Mouse (Mus musculus): ENCODE data around the gene Slc9a3r2. TPM values are rescaled to one million over a fixed set of nuclear protein-coding genes. Genes with fewer than 3 reads are reported as not detected.

Slc9a3r2 gene
- total RNA-seq, 1 experiment from 2014 or later, result 0.58 TPM

DNA sequence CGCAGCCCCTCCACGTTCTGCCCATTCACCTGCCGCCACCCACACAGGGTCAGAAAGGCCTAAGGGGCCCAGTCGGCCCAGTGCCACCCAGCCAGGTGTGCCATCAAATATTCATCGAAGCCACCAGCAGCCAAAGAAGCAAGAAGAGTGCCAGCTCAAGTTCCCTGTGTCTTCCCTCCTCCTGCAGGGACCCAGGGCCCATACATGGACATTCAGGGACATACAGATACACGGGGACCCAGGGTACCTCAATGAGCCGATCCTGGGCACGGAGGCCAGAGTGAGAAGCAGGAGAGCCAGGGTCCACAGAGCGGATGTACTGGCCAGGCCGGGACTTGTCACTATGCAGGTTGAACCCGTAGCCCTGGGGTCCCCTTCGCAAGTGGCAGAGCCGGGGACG, 8.2 kb downstream of the Slc9a3r2 start:
- ATAC-seq (ENCODE audit: extremely low read depth, insufficient number of reproducible peaks, low FRiP score, poor library complexity, severe bottlenecking), result no peak

DNA sequence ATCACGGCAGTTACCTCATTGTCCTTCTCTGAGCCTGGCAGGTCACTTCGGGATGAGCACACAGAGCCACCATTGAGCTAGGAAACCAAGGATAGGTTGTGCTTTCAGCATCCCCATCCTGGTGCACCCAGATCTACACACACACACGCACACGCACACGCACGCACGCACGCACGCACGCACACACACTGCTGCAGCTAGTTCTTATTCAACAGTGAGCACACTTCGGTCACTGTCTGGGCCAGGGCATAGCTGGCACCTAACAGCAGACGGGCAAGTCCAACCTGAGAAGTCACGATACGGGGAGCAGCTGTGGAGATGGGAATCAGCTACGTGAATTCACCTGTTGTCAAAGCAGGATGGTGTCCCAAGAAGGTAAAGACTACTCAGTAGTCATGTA, 9.5 kb downstream of the Slc9a3r2 start:
- no peak for ATAC-seq (ENCODE audit: extremely low read depth, insufficient number of reproducible peaks, low FRiP score, poor library complexity, severe bottlenecking)

GRCm38 (mm10) chr17:24640119-24640518, 10.0 kb downstream of the Slc9a3r2 start:
- no peak for ATAC-seq (ENCODE audit: extremely low read depth, insufficient number of reproducible peaks, low FRiP score, poor library complexity, severe bottlenecking)

DNA sequence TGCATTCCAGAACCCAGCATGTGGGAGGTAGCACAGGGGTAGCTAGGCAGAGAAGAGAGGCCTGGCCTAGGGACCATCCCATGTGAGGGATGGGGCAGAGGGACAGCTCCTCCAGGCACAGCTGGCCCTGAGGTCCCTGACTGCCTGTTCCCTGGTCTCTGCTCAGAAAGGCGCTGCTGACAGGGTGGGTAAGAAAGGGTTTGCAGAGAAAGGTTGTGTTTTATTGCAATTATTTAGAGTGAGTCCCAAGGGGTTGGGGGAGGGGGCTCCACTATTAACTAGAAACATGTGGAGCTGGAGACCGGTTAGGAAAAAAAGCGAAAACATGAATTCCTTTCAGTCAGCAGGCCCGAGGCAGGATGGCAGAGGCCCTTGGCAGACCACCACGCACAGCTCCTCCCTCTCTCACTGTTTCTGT, 10.5 kb downstream of the Slc9a3r2 start:
- ATAC-seq (ENCODE audit: extremely low read depth, insufficient number of reproducible peaks, low FRiP score, poor library complexity, severe bottlenecking), result no peak

- ATAC-seq (ENCODE audit: extremely low read depth, insufficient number of reproducible peaks, low FRiP score, poor library complexity, severe bottlenecking), result no peak
Measured at GRCm38 (mm10) chr17:24638840-24639239, 11.3 kb downstream of the Slc9a3r2 start.

- ATAC-seq (ENCODE audit: extremely low read depth, insufficient number of reproducible peaks, low FRiP score, poor library complexity, severe bottlenecking), result no peak
Measured at GRCm38 (mm10) chr17:24638214-24638613, 11.9 kb downstream of the Slc9a3r2 start.

GRCm38 (mm10) chr17:24636781-24637481, 13.2 kb downstream of the Slc9a3r2 start:
- no peak for ATAC-seq (ENCODE audit: extremely low read depth, insufficient number of reproducible peaks, low FRiP score, poor library complexity, severe bottlenecking)

- no peak for ATAC-seq (ENCODE audit: extremely low read depth, insufficient number of reproducible peaks, low FRiP score, poor library complexity, severe bottlenecking)
Measured at GRCm38 (mm10) chr17:24635694-24636093, 14.4 kb downstream of the Slc9a3r2 start.

- no peak for ATAC-seq (ENCODE audit: extremely low read depth, insufficient number of reproducible peaks, low FRiP score, poor library complexity, severe bottlenecking)
Measured at GRCm38 (mm10) chr17:24635024-24635423, 15.1 kb downstream of the Slc9a3r2 start.

DNA sequence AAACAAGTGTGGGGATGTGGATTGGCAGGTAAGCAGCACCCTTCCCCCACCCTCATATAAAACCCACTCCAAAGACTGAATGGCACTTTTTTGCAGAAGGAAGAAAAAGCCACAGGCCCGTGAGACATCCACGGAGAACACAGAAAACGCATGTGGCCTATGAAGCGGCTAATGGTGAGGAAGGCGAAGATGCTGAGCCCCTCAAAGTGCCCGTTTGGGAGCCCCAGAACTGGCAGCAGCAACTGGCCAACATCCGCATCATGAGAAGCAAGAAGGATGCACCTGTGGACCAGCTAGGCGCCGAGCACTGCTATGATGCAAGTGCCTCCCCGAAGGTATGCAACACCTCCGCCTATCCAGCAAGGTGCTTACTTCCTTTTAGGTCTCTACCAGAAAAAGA, 16.3 kb downstream of the Slc9a3r2 start:
- ATAC-seq (ENCODE audit: extremely low read depth, insufficient number of reproducible peaks, low FRiP score, poor library complexity, severe bottlenecking), result no peak

- no peak for ATAC-seq (ENCODE audit: extremely low read depth, insufficient number of reproducible peaks, low FRiP score, poor library complexity, severe bottlenecking)
Measured at GRCm38 (mm10) chr17:24632813-24633449, 17.2 kb downstream of the Slc9a3r2 start.

GRCm38 (mm10) chr17:24632167-24632812, 17.8 kb downstream of the Slc9a3r2 start, which contains the start of the genes Tsc2 and Nthl1:
Gene Tsc2, minus strand, starts transcription at chr17:24632630.
Gene Nthl1, plus strand, starts transcription at chr17:24632680.
- peak; percentile 74 for ATAC-seq (ENCODE audit: extremely low read depth, insufficient number of reproducible peaks, low FRiP score, poor library complexity, severe bottlenecking)

DNA sequence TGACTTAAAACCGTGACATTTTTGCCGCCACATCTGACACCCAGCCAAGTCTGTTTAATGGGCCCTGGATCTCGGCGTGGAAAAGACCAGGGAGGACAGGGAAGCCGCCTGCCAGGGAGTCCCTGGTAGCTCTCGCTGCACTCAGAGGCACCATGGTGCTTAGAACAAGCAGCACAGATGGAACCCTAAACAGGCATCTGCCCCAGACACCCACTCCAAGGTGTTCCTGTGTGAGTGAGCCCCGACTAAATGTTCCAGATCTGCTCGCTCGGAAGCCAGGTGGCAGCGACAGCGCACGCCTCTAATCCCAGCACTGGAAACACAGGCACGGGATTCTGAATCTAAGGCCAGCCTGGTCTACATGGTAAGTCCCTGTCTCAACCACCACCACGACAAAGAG, 20.1 kb downstream of the Slc9a3r2 start:
- no peak for ATAC-seq (ENCODE audit: extremely low read depth, insufficient number of reproducible peaks, low FRiP score, poor library complexity, severe bottlenecking)

GRCm38 (mm10) chr17:24628646-24629045, 21.5 kb downstream of the Slc9a3r2 start:
- peak; percentile 55; the same call in 1 of the 2 replicates for ATAC-seq (ENCODE audit: extremely low read depth, insufficient number of reproducible peaks, low FRiP score, poor library complexity, severe bottlenecking)

- ATAC-seq (ENCODE audit: extremely low read depth, insufficient number of reproducible peaks, low FRiP score, poor library complexity, severe bottlenecking), result no peak
Measured at GRCm38 (mm10) chr17:24625472-24625871, 24.7 kb downstream of the Slc9a3r2 start.

DNA sequence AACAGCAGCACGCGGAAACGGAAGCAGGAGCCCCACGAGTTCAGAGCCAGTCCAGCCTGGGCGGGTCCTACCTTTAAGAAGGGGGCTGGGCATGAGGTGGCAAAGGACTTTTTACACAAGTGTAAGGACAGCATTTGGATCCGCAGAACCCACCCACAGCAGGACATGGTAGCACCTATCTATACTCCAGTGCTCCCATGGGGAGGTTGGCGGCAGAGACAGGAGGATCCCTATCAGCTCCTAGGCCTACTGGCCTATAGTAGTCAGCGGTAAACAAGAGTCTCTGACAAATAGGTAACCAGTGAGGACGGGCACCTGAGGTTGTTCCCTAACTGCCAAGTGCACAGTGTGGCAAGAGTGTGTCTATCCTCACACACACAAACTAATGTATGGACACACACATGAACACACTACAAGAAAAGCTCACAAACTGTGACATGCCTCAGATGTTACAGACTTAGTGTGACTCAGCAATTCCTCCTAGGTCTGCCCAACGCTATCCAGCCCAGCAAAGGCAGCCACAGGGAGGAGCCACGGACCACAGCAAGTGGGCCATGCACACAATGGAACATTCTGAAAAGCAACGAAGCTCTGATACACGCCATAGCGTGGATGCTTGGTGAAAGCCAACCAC, 32.4 kb downstream of the Slc9a3r2 start:
- ATAC-seq (ENCODE audit: extremely low read depth, insufficient number of reproducible peaks, low FRiP score, poor library complexity, severe bottlenecking), result no peak

GRCm38 (mm10) chr17:24610711-24611110, 39.4 kb downstream of the Slc9a3r2 start:
- no peak for ATAC-seq (ENCODE audit: extremely low read depth, insufficient number of reproducible peaks, low FRiP score, poor library complexity, severe bottlenecking)

- no peak for ATAC-seq (ENCODE audit: extremely low read depth, insufficient number of reproducible peaks, low FRiP score, poor library complexity, severe bottlenecking)
Measured at GRCm38 (mm10) chr17:24608874-24609273, 41.3 kb downstream of the Slc9a3r2 start.

DNA sequence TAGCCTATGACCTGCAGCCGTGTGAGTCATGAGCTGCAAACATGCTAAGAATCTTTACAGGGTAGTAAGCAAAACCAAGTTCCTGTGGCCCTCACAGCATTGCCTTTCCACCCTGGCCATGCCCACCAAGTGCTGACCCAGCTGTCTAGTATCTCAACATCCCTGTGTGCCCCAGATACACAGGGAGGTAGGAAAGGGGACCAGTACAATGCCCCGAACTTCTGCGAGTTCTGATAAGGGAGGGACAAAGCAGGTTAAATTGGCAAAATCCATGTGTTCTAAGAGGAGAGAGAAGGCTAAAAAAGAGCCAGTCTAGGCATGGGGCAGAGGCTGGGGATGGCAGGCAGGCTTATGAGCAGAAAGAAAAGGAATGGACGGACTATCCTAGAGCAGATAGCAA, 41.8 kb downstream of the Slc9a3r2 start:
- no peak for ATAC-seq (ENCODE audit: extremely low read depth, insufficient number of reproducible peaks, low FRiP score, poor library complexity, severe bottlenecking)

GRCm38 (mm10) chr17:24604557-24604956, 45.6 kb downstream of the Slc9a3r2 start:
- no peak for ATAC-seq (ENCODE audit: extremely low read depth, insufficient number of reproducible peaks, low FRiP score, poor library complexity, severe bottlenecking)

All from neutrophil, adult 5-6 weeks (primary cell).